Mouse (Mus musculus) testis, adult 2 months (tissue): ENCODE results near the gene Rictor. TPM values are rescaled to one million over a fixed set of nuclear protein-coding genes. Genes with fewer than 3 reads are reported as not detected.
A peak's percentile ranks its signal among the peaks of the same experiment; 100 is the strongest.

Source experiments
- H3K27ac ChIP-seq: fragments of 200-500 bp; 2 replicates; pipeline ENCODE4 v1.5.1; 2012; ENCODE audit warnings: low read depth, low read length; ENCODE audit not compliant: control insufficient read depth, insufficient read depth
- H3K27me3 ChIP-seq: fragments of 200-500 bp; 2 replicates; pipeline ENCODE4 v1.6.1; 2012; ENCODE audit warnings: mild to moderate bottlenecking, low read length, moderate library complexity; ENCODE audit not compliant: control insufficient read depth, insufficient read depth
- H3K36me3 ChIP-seq: fragments of 200-500 bp; 2 replicates; pipeline ENCODE4 v1.6.1; 2012; ENCODE audit warnings: mild to moderate bottlenecking, low read length; ENCODE audit not compliant: control insufficient read depth, insufficient read depth
- H3K4me1 ChIP-seq: fragments of 200-500 bp; 2 replicates; pipeline ENCODE4 v1.6.1; 2012; ENCODE audit warnings: low read length; ENCODE audit not compliant: control insufficient read depth, insufficient read depth
- H3K4me3 ChIP-seq: fragments of 200-500 bp; 2 replicates; pipeline ENCODE4 v1.5.1; 2012; ENCODE audit warnings: low read depth, mild to moderate bottlenecking, low read length, moderate library complexity, mixed read lengths; ENCODE audit not compliant: control insufficient read depth
- CTCF ChIP-seq: fragments of 200-500 bp; IDR thresholded peaks from 2 replicates; pipeline ENCODE4 v1.5.1; 2012; ENCODE audit warnings: low read depth, mild to moderate bottlenecking, inconsistent platforms, low read length, moderate library complexity; ENCODE audit not compliant: control insufficient read depth, insufficient read depth, insufficient replicate concordance
- POLR2A ChIP-seq: fragments of 200-500 bp; IDR thresholded peaks from 2 replicates; pipeline ENCODE4 v1.6.1; 2012; ENCODE audit warnings: low read depth, mild to moderate bottlenecking, inconsistent platforms, low read length, moderate library complexity; ENCODE audit not compliant: control insufficient read depth
- polyA plus RNA-seq: library from polyadenylated mRNA; depleted of rRNA; stranded (reverse); fragments of >200 nt; gene quantifications from 2 replicates; pipeline ENCODE4 v1.2.3, GENCODE M21; 2012; rRNA removed

The Rictor gene
- polyA plus RNA-seq = 4.2 and 5.4 TPM in 2 replicates

DNA sequence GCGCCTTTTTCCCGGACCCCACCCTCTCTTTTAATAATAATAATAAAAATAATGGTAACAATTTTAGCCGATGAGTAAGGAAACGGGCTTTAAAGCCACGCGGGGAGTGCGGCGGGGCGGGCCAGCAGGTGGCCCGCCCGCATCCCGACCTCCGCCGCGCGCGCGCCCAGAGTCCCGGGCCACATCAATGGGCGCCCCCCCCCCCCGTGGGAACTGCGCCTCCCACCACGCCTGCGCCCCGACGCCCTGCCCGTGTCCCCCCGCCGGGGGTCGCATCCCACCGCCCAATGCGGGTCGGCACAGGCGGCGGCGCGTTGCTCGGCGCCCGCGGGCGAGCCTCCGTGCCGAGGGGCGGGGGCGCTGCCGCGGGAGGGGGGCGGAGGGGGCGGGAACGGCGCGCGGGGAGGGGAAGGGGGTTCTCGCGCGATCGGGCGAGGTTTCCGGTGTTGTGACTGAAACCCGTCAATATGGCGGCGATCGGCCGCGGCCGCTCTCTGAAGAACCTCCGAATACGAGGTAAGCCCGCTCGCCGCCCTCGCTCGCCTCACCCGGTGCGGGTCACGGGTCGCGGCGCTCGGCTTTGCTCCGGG lies at the start of gene Rictor:
Gene Rictor (plus strand): TSS at position 444 of the 590 bp plus-strand sequence.
- Histone ChIP-seq H3K36me3 (no peaks in the 10 kb centered on the region), H3K27me3 (no peaks in the 10 kb centered on the region), H3K27ac (peak within 1 kb of the TSS; percentile 82)

DNA sequence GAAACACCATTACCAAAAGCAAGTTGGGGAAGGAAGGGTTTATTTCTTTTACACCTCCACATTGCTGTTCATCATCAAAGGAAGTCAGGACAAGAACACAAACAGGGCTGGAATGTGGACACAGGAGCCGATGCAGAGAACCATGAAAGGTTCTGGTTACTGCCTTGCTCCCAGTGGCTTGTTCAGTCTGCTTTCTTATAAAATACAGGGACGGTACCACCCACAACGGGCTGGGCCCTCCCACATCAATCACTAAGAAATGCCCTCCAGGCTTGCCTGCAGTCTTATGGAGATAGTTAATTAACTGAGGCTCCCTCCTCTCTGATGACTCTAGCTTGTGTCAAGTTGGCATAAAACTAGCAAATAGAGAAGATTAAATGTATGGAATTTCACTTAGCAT lies 46.2 kb upstream of the Rictor start:
- no peak overlapping the region for H3K27ac ChIP-seq
- no peaks in the 10 kb centered on the region for H3K4me1 ChIP-seq
- H3K27me3 ChIP-seq = no peaks in the 10 kb centered on the region
- H3K4me3 ChIP-seq = no peak overlapping the region
- no peaks in the 10 kb centered on the region for H3K36me3 ChIP-seq
- no peak for TF ChIP-seq CTCF
- TF ChIP-seq POLR2A = no peak

More for the DNA sequence above, at the start of gene Rictor:
- peak within 1 kb of the TSS; percentile 93 for H3K4me3 ChIP-seq
- peak; percentile 66 for TF ChIP-seq POLR2A
- TF ChIP-seq CTCF = no peak
- peaks cover 4% of the 10 kb centered on the region for H3K4me1 ChIP-seq

DNA sequence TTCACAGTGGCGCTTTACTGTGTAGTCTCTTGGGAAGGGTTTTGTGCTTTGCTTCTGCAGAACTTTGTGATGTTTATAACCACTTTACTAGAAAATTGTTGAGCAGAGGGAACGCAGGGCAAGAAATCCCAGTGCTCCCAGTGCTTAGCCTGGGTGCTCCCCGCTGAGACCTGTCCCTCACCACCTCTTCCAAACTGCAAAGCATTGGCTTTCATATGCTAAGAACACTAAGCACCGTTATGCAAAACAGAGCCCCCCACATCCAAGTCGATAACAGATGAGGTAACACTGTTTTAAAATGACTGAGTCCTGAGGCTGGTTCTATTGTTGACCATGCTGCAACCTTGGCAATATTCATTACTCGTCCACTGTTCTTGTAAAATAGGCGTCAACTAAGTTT lies 44.2 kb upstream of the Rictor start:
- TF ChIP-seq CTCF (no peak), POLR2A (no peak)
- Histone ChIP-seq H3K4me1 (no peaks in the 10 kb centered on the region), H3K4me3 (no peak overlapping the region), H3K27ac (no peak overlapping the region), H3K36me3 (no peaks in the 10 kb centered on the region), H3K27me3 (no peaks in the 10 kb centered on the region)

DNA sequence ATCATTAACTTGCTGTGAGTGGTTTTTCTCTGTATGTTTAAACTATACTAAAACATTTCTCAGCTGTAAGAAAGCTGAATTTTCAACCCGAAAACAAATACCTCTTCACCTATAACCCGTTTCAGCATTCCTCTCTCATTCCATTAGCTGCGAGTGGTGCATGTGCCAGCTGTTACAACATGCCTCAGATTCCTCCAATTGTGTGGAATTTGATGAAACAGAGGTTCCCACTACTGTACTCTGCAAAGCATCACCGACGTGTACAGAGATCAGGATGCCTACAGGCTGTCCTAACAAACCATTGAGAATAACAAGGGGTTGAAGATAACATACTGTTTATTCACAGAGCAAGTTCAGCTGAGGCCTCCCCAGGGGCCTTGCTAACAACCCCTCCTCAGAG lies 42.1 kb upstream of the Rictor start:
- no peaks in the 10 kb centered on the region for H3K36me3 ChIP-seq
- peak overlapping the region; percentile 17; the same call in 1 of the 2 replicates for H3K27ac ChIP-seq
- H3K4me3 ChIP-seq = no peak overlapping the region
- no peaks in the 10 kb centered on the region for H3K4me1 ChIP-seq
- TF ChIP-seq CTCF (no peak), POLR2A (no peak)
- no peaks in the 10 kb centered on the region for H3K27me3 ChIP-seq

DNA sequence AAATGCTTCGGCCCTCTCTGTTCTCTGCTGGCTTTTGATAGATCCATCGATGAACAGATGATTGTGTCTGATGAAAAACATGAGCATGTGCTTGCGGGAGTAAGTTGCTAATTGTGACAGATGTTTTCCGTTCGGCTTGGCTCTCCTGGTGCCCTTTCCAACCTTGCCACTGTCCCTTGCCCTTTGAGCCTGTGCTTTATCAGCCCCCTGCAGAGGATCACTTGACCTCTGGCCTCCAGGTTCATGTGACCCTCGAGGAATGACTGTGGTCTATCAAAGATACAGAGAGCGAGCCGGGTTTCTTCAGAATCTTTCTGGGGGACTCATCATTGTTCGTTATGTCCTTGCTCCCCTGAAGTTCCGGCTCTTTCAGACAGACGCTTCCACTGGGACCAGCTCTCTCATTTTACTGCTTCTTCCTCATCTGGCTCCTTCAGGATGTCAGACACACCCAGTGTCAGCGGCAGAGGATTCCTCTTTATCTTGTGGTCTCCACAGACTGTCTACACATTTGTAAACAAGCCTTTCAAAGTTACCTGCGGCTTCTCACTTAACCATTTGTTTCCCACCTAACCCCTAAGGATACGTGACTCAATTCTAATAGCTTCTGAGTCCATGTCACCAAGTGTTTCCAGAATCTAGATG lies 39.3 kb upstream of the Rictor start:
- no peak for TF ChIP-seq CTCF
- TF ChIP-seq POLR2A = no peak
- Histone ChIP-seq H3K36me3 (no peaks in the 10 kb centered on the region), H3K4me3 (no peak overlapping the region), H3K4me1 (no peaks in the 10 kb centered on the region), H3K27me3 (no peaks in the 10 kb centered on the region), H3K27ac (no peak overlapping the region)

DNA sequence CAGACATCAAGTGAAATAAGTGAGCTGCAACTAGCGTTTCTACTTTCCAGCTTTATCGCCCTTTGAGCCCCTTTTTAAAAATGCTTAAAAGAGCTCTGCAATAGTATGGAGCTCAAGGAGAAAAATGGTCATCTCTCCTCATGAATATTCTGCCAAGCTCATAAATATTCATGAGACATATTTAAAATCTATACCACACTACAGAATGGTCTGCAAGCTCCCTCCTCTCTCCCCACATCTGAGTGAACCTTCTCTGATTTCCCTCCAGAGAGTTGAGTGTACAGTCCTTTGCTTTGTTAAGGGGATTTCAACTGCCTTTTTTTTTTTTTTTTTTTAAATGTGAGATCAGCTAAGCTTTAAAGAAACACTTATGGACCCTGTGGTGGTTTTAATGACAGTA lies 29.7 kb upstream of the Rictor start:
- Histone ChIP-seq H3K27ac (no peak overlapping the region), H3K27me3 (no peaks in the 10 kb centered on the region), H3K36me3 (no peaks in the 10 kb centered on the region), H3K4me1 (no peaks in the 10 kb centered on the region), H3K4me3 (no peak overlapping the region)
- TF ChIP-seq POLR2A (no peak), CTCF (no peak)

DNA sequence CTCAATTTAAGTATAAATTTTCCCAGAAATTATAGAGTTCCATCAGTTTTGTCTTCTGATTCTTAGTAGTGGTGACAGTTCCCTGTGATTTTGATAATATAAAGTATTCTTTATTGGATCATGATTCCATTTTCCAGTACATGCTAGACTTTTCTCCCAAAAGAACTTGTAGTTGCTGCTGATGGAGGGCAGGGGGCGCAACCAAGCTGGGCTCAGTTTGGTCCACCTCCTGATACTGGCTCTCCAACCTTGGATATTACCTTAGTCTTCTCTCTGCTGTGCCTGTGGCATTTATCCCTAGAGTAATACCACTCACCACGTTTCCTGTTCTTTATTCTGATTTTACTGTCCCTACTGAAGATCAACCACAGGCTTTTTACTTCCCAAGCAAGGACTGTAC lies 6.0 kb upstream of the Rictor start:
- H3K4me1 ChIP-seq = no peaks in the 10 kb centered on the region
- TF ChIP-seq POLR2A = no peak
- TF ChIP-seq CTCF = peak; percentile 35; the same call in 1 of the 2 replicates

More for the DNA sequence above, 6.0 kb upstream of the Rictor start:
- H3K27me3 ChIP-seq = no peaks in the 10 kb centered on the region
- H3K4me3 ChIP-seq = no peak overlapping the region
- no peaks in the 10 kb centered on the region for H3K36me3 ChIP-seq
- H3K27ac ChIP-seq = no peak overlapping the region
